Mouse (Mus musculus): ENCODE measurements around the gene Zfp277. TPM values are rescaled to one million over a fixed set of nuclear protein-coding genes. Genes with fewer than 3 reads are reported as not detected.
A peak's percentile ranks its signal among the peaks of the same experiment; 100 is the strongest.

The Zfp277 gene
- total and polyA plus RNA-seq, 2 experiments from 2014 or later, result 17.9 to 22.5 TPM

GRCm38 (mm10) chr12:40477621-40478452 is 32.1 kb upstream of the Zfp277 start:
- ATAC-seq (ENCODE audit: insufficient read depth, low read depth), result peak; percentile 62; the same call in 1 of the 2 replicates
- DNase-seq (ENCODE audit: low spot score), result peak; percentile 51
- H3K36me3 ChIP-seq (replicated peaks; ENCODE audit: control insufficient read depth, insufficient read depth, low read length), result no peaks in the 10 kb centered on the region
- WGBS, result 39% methylated on average over 8 of the region's 8 CpGs
- H3K4me2 ChIP-seq (ENCODE audit: low read depth, low read length), result peak overlapping the region; percentile 10; the same call in 1 of the 2 replicates
- no peak for TF ChIP-seq CTCF (IDR thresholded peaks at IDR 0.05; ENCODE audit: low read depth)
- no peak for TF ChIP-seq EP300 (IDR thresholded peaks at IDR 0.05; ENCODE audit: low read depth)
- no peaks in the 10 kb centered on the region for H3K9me3 ChIP-seq (replicated peaks; ENCODE audit: control insufficient read depth, low read length)
- H3K4me3 ChIP-seq (ENCODE audit: low read depth, low read length), result no peak overlapping the region
- peaks cover 27% of the 10 kb centered on the region for H3K4me1 ChIP-seq (ENCODE audit: control insufficient read depth, insufficient read depth)
- peak overlapping the region; percentile 32; the same call in 1 of the 2 replicates for H3K27ac ChIP-seq (ENCODE audit: low read depth)
- H3K27me3 ChIP-seq (ENCODE audit: control insufficient read depth, insufficient read depth, low read length), result no peaks in the 10 kb centered on the region
- no peak overlapping the region for H3K9ac ChIP-seq (replicated peaks; ENCODE audit: low read depth, low read length)

GRCm38 (mm10) chr12:40473709-40474108 is 28.0 kb upstream of the Zfp277 start:
- Histone ChIP-seq H3K9me3 (replicated peaks; ENCODE audit: control insufficient read depth, low read length) (no peaks in the 10 kb centered on the region), H3K4me2 (ENCODE audit: low read depth, low read length) (no peak overlapping the region), H3K36me3 (replicated peaks; ENCODE audit: control insufficient read depth, insufficient read depth, low read length) (no peaks in the 10 kb centered on the region), H3K4me1 (ENCODE audit: control insufficient read depth, insufficient read depth) (peaks cover 34% of the 10 kb centered on the region), H3K27me3 (ENCODE audit: control insufficient read depth, insufficient read depth, low read length) (no peaks in the 10 kb centered on the region), H3K4me3 (ENCODE audit: low read depth, low read length) (no peak overlapping the region), H3K27ac (ENCODE audit: low read depth) (no peak overlapping the region), H3K9ac (replicated peaks; ENCODE audit: low read depth, low read length) (no peak overlapping the region)
- no peak for TF ChIP-seq EP300 (IDR thresholded peaks at IDR 0.05; ENCODE audit: low read depth)
- no peak for TF ChIP-seq CTCF (IDR thresholded peaks at IDR 0.05; ENCODE audit: low read depth)
- 30% methylated on average over 2 of the region's 2 CpGs for WGBS
- ATAC-seq (ENCODE audit: insufficient read depth, low read depth) (no peak), DNase-seq (ENCODE audit: low spot score) (no peak)

- Histone ChIP-seq H3K36me3 (replicated peaks; ENCODE audit: control insufficient read depth, insufficient read depth, low read length) (no peaks in the 10 kb centered on the region), H3K9ac (replicated peaks; ENCODE audit: low read depth, low read length) (no peak overlapping the region), H3K9me3 (replicated peaks; ENCODE audit: control insufficient read depth, low read length) (no peaks in the 10 kb centered on the region), H3K27me3 (ENCODE audit: control insufficient read depth, insufficient read depth, low read length) (no peaks in the 10 kb centered on the region), H3K4me2 (ENCODE audit: low read depth, low read length) (peak overlapping the region; percentile 62), H3K27ac (ENCODE audit: low read depth) (peak overlapping the region; percentile 70), H3K4me3 (ENCODE audit: low read depth, low read length) (peak overlapping the region; percentile 39), H3K4me1 (ENCODE audit: control insufficient read depth, insufficient read depth) (peaks cover 29% of the 10 kb centered on the region)
- TF ChIP-seq CTCF (IDR thresholded peaks at IDR 0.05; ENCODE audit: low read depth) (no peak), EP300 (IDR thresholded peaks at IDR 0.05; ENCODE audit: low read depth) (no peak)
- DNase-seq (ENCODE audit: low spot score) (no peak), ATAC-seq (ENCODE audit: insufficient read depth, low read depth) (no peak)
- WGBS, result 13% methylated on average over 11 of the region's 11 CpGs
These were observed 26.1 kb upstream of the Zfp277 start for GRCm38 (mm10) chr12:40471649-40472399.

DNA sequence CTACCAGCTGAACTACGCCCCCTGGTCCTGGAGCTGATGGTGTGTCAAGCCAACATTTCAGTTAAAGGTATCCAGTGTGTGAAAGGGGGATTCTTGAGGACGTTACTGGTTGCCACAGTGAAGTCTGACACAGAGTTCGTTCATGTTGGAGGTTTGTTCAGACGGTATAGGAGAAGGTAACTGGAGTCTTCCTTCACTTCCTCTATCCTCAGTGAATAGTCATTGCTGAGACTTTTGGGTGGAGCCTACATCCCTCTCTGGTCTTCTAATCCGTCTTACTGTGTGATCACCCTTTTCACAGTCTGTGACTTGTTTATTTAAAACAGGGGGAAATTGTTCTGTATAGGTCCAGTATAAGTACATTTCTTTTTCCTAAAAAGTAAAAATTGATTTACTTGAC is 23.3 kb upstream of the Zfp277 start:
- TF ChIP-seq EP300 (IDR thresholded peaks at IDR 0.05; ENCODE audit: low read depth) (no peak), CTCF (IDR thresholded peaks at IDR 0.05; ENCODE audit: low read depth) (no peak)
- WGBS, result 80% methylated on average over 5 of the region's 5 CpGs
- Histone ChIP-seq H3K36me3 (replicated peaks; ENCODE audit: control insufficient read depth, insufficient read depth, low read length) (no peaks in the 10 kb centered on the region), H3K9me3 (replicated peaks; ENCODE audit: control insufficient read depth, low read length) (no peaks in the 10 kb centered on the region), H3K4me1 (ENCODE audit: control insufficient read depth, insufficient read depth) (peaks cover 37% of the 10 kb centered on the region), H3K9ac (replicated peaks; ENCODE audit: low read depth, low read length) (no peak overlapping the region), H3K27me3 (ENCODE audit: control insufficient read depth, insufficient read depth, low read length) (no peaks in the 10 kb centered on the region), H3K27ac (ENCODE audit: low read depth) (no peak overlapping the region), H3K4me3 (ENCODE audit: low read depth, low read length) (no peak overlapping the region), H3K4me2 (ENCODE audit: low read depth, low read length) (no peak overlapping the region)
- DNase-seq (ENCODE audit: low spot score), result no peak
- no peak for ATAC-seq (ENCODE audit: insufficient read depth, low read depth)

GRCm38 (mm10) chr12:40468235-40468634 is 22.5 kb upstream of the Zfp277 start:
- no peak overlapping the region for H3K9ac ChIP-seq (replicated peaks; ENCODE audit: low read depth, low read length)
- H3K9me3 ChIP-seq (replicated peaks; ENCODE audit: control insufficient read depth, low read length), result no peaks in the 10 kb centered on the region
- 77% methylated on average over 4 of the region's 4 CpGs for WGBS
- no peak for ATAC-seq (ENCODE audit: insufficient read depth, low read depth)
- TF ChIP-seq CTCF (IDR thresholded peaks at IDR 0.05; ENCODE audit: low read depth) (no peak), EP300 (IDR thresholded peaks at IDR 0.05; ENCODE audit: low read depth) (no peak)
- H3K36me3 ChIP-seq (replicated peaks; ENCODE audit: control insufficient read depth, insufficient read depth, low read length), result no peaks in the 10 kb centered on the region
- no peak overlapping the region for H3K4me3 ChIP-seq (ENCODE audit: low read depth, low read length)
- peaks cover 35% of the 10 kb centered on the region for H3K4me1 ChIP-seq (ENCODE audit: control insufficient read depth, insufficient read depth)
- no peak overlapping the region for H3K27ac ChIP-seq (ENCODE audit: low read depth)
- no peak overlapping the region for H3K4me2 ChIP-seq (ENCODE audit: low read depth, low read length)
- H3K27me3 ChIP-seq (ENCODE audit: control insufficient read depth, insufficient read depth, low read length), result no peaks in the 10 kb centered on the region
- no peak for DNase-seq (ENCODE audit: low spot score)
